ENCODE assay signal across 10 mouse cellular contexts in the genomic region with DNA sequence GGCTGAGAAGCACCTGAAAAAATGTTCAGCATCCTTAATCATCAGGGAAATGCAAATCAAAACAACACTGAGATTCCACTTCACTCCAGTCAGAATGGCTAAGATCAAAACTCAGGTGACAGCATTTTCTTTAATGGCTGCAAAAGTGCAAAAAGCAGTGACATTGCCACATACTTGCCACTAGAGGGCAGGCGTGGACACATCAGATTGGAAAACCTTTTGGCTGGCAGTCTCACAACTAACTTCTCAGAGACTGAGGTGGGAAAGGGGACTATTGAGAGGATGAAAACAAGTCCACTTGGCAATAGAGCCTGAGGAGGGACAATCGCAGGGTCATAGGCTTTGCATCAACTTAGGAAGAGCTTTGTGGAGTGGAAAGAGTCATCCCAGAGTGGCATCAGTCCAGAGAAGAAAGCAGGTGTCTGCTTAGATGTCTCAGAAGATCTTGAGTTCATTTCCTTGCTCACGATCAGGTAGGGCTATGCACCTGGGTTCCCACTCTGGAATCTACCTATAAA. TPM values are rescaled to one million over a fixed set of nuclear protein-coding genes. Genes with fewer than 3 reads are reported as not detected.
DNase-seq lines count a peak whose midpoint lies in the region; ATAC-seq and TF ChIP-seq lines count a peak whose summit lies in the region.
"Had no signal": no experiment of that assay in that cellular context is flagged by ENCODE, and none has a peak within 500 bp of the region (broad histone marks: within the 10 kb centered on the region; RNA-seq: fewer than 3 reads in every experiment).

No protein-coding gene starts in this region.

- no peaks in the 10 kb centered on the region for H3K27me3 ChIP-seq in intestine, embryonic 15.5 days (replicated peaks)
- H3K27me3 ChIP-seq in intestine, embryonic 16.5 days (replicated peaks; ENCODE audit: control insufficient read depth, insufficient read depth, low read length): no peaks in the 10 kb centered on the region
- H3K27me3 ChIP-seq in limb, embryonic 14.5 days (ENCODE audit: control insufficient read depth, insufficient read depth, low read length): no peaks in the 10 kb centered on the region

- no peak overlapping the region for H3K4me3 ChIP-seq in intestine, embryonic 15.5 days (replicated peaks)
- no peak overlapping the region for H3K4me3 ChIP-seq in intestine, embryonic 16.5 days (ENCODE audit: low read length)
- no peak overlapping the region for H3K4me3 ChIP-seq in limb, embryonic 14.5 days (replicated peaks; ENCODE audit: low read length)
- H3K4me3 ChIP-seq: erythroblast, embryonic 14.5 days had no signal

- H3K36me3 ChIP-seq in intestine, embryonic 15.5 days: no peaks in the 10 kb centered on the region
- H3K36me3 ChIP-seq in intestine, embryonic 16.5 days (ENCODE audit: control insufficient read depth, insufficient read depth, low read length): no peaks in the 10 kb centered on the region
- H3K36me3 ChIP-seq in limb, embryonic 14.5 days (ENCODE audit: control insufficient read depth, insufficient read depth, low read length): no peaks in the 10 kb centered on the region

- H3K9ac ChIP-seq in intestine, embryonic 15.5 days: no peak overlapping the region
- no peak overlapping the region for H3K9ac ChIP-seq in intestine, embryonic 16.5 days (ENCODE audit: low read depth, low read length)
- H3K9ac ChIP-seq in limb, embryonic 14.5 days (ENCODE audit: low read depth, low read length, severe bottlenecking): no peak overlapping the region

- H3K27ac ChIP-seq in intestine, embryonic 15.5 days: no peak overlapping the region
- no peak overlapping the region for H3K27ac ChIP-seq in intestine, embryonic 16.5 days (ENCODE audit: low read length)
- H3K27ac ChIP-seq in limb, embryonic 14.5 days (replicated peaks; ENCODE audit: low read depth, low read length): no peak overlapping the region
- H3K27ac ChIP-seq: macrophage had no signal

- no peak overlapping the region for H3K4me2 ChIP-seq in intestine, embryonic 15.5 days (replicated peaks)
- H3K4me2 ChIP-seq in intestine, embryonic 16.5 days (ENCODE audit: low read depth, low read length): no peak overlapping the region
- no peak overlapping the region for H3K4me2 ChIP-seq in limb, embryonic 14.5 days (replicated peaks; ENCODE audit: low read depth, low read length, severe bottlenecking)

- DNase-seq in CD4-positive helper T cell, adult 2 months (ENCODE audit: low read depth, low spot score): peak; percentile 32
- DNase-seq in R1 (ENCODE audit: low read depth, low spot score): peak; percentile 73
- peak; percentile 54 for DNase-seq in embryo, embryonic 11.5 days (ENCODE audit: low read depth, low spot score)
- DNase-seq in limb, embryonic 14.5 days (ENCODE audit: low spot score): peak; percentile 69
- DNase-seq in skeletal muscle tissue, adult 2 months (ENCODE audit: low read depth, low spot score): peak; percentile 18
- no peak for DNase-seq in gastrocnemius, adult 8-10 months (ENCODE audit: low spot score in 2 of 2)

- ATAC-seq in intestine, embryonic 15.5 days: 0 out of 2 replicates have a peak, but pooled peaks have one; percentile 39
- ATAC-seq in intestine, embryonic 16.5 days: no peak
- ATAC-seq in limb, embryonic 14.5 days (ENCODE audit: low FRiP score, low read depth): no peak

- no peak for TF ChIP-seq POLR2A in limb, embryonic 14.5 days (IDR thresholded peaks at IDR 0.05; ENCODE audit: borderline replicate concordance, extremely low read depth, insufficient read depth, insufficient read length)

- H3K9me3 ChIP-seq in intestine, embryonic 15.5 days: no peaks in the 10 kb centered on the region
- H3K9me3 ChIP-seq in intestine, embryonic 16.5 days (ENCODE audit: control insufficient read depth, low read length): no peaks in the 10 kb centered on the region
- H3K9me3 ChIP-seq in limb, embryonic 14.5 days (ENCODE audit: control insufficient read depth, low read length): no peaks in the 10 kb centered on the region

- 44% methylated on average over 3 of the region's 3 CpGs for WGBS in intestine, embryonic 15.5 days
- 45% methylated on average over 3 of the region's 3 CpGs for WGBS in intestine, embryonic 16.5 days
- WGBS in limb, embryonic 14.5 days: 38% methylated on average over 3 of the region's 3 CpGs

- H3K4me1 ChIP-seq in intestine, embryonic 15.5 days (replicated peaks): 0 out of 2 replicates have a peak, but pooled peaks cover 4% of the 10 kb centered on the region
- no peaks in the 10 kb centered on the region for H3K4me1 ChIP-seq in intestine, embryonic 16.5 days (ENCODE audit: control insufficient read depth, insufficient read depth, low read length)
- H3K4me1 ChIP-seq in limb, embryonic 14.5 days (ENCODE audit: control insufficient read depth, insufficient read depth, low read length): no peaks in the 10 kb centered on the region

RNA-seq across cellular contexts. Expression of gene Syn3, which starts 25.0 kb away (rescaled TPM):
- 2.1 and 3.0 TPM in 2 replicates for polyA plus RNA-seq in intestine, embryonic 15.5 days (2015; fragmentation: Nextera tagmentation; extraction: Ambion mirVana)
- polyA plus RNA-seq in intestine, embryonic 16.5 days (2015; fragmentation: Nextera tagmentation; extraction: Ambion mirVana): 2.3 and 2.9 TPM in 2 replicates
- 1.6 and 1.9 TPM in 2 replicates for polyA plus RNA-seq in limb, embryonic 14.5 days (2012; rRNA removed)
- 2.0 and 2.9 TPM in 2 replicates for polyA plus RNA-seq in limb, embryonic 14.5 days (2014; fragmentation: Nextera tagmentation; extraction: Ambion mirVana)
- total RNA-seq in gastrocnemius, adult 8-10 months (2022): under 1 TPM; 0.10 to 0.90 (median 0.57) TPM
- polyA plus RNA-seq: erythroblast, embryonic 14.5 days had no signal

Comparison
In these comparisons a context has a peak if more than half of its experiments do, and no peak if none do; other contexts are left out.
1. DNase-seq: peak in CD4-positive helper T cell, adult 2 months (single experiment), R1 (single experiment), embryo, embryonic 11.5 days (single experiment), limb, embryonic 14.5 days (single experiment) and skeletal muscle tissue, adult 2 months (single experiment); none in gastrocnemius, adult 8-10 months (0 of 2).